Mouse (Mus musculus) ES-E14 (cell line): ENCODE data around the gene Iqgap1.

Source experiments
- CHD2 ChIP-seq: IDR thresholded peaks from 2 replicates; pipeline ENCODE4 v1.6.1; 2014; ENCODE audit warnings: mild to moderate bottlenecking, low read depth, low read length, inconsistent platforms
- HCFC1 ChIP-seq: IDR thresholded peaks from 2 replicates; pipeline ENCODE4 v1.6.1; 2012; ENCODE audit warnings: low read length, inconsistent platforms, borderline replicate concordance; ENCODE audit not compliant: insufficient read depth
- MAFK ChIP-seq: IDR thresholded peaks from 2 replicates; pipeline ENCODE4 v1.6.1; 2014; ENCODE audit warnings: mild to moderate bottlenecking, low read depth, low read length, inconsistent platforms; ENCODE audit not compliant: insufficient read depth
- ZC3H11A ChIP-seq: IDR thresholded peaks from 2 replicates; pipeline ENCODE4 v1.6.1; 2012; ENCODE audit warnings: low read depth, mild to moderate bottlenecking, inconsistent platforms, low read length, borderline replicate concordance

- TF ChIP-seq HCFC1 = no peak
- TF ChIP-seq ZC3H11A = no peak
- TF ChIP-seq MAFK = no peak
- no peak for TF ChIP-seq CHD2
These were observed 39.0 kb downstream of the Iqgap1 start for GRCm38 (mm10) chr7:80786746-80787145.
